Mouse (Mus musculus): ENCODE results near the gene Enah. TPM values are rescaled to one million over a fixed set of nuclear protein-coding genes. Genes with fewer than 3 reads are reported as not detected.
A peak's percentile ranks its signal among the peaks of the same experiment; 100 is the strongest.

Enah gene
- polyA plus RNA-seq, 1 experiment = 3.9 TPM

- no peaks in the 10 kb centered on the region for H3K27me3 ChIP-seq (ENCODE audit: control insufficient read depth, insufficient read depth, low read length)
- no peak overlapping the region for H3K4me3 ChIP-seq (ENCODE audit: low read depth, low read length)
- TF ChIP-seq POLR2A (IDR thresholded peaks at IDR 0.05; ENCODE audit: low read depth, low read length) (no peak), CTCF (IDR thresholded peaks at IDR 0.05; ENCODE audit: extremely low read depth, insufficient read length, insufficient replicate concordance, low read depth, low read length) (no peak)
- no peaks in the 10 kb centered on the region for H3K36me3 ChIP-seq (ENCODE audit: control insufficient read depth, insufficient read depth, low read length)
- H3K27ac ChIP-seq (ENCODE audit: insufficient read depth, low read depth, low read length) = no peak overlapping the region
- 45% methylated on average over 1 of the region's 1 CpGs for WGBS
- no peaks in the 10 kb centered on the region for H3K4me1 ChIP-seq (ENCODE audit: control insufficient read depth, insufficient read depth, insufficient read length, low read length)
These were observed 118.9 kb downstream of the Enah start for GRCm38 (mm10) chr1:181900846-181901245.

- H3K27ac ChIP-seq (ENCODE audit: insufficient read depth, low read depth, low read length) = no peak overlapping the region
- WGBS = 41% methylated on average over 1 of the region's 1 CpGs
- H3K4me1 ChIP-seq (ENCODE audit: control insufficient read depth, insufficient read depth, insufficient read length, low read length) = no peaks in the 10 kb centered on the region
- no peak overlapping the region for H3K4me3 ChIP-seq (ENCODE audit: low read depth, low read length)
- H3K27me3 ChIP-seq (ENCODE audit: control insufficient read depth, insufficient read depth, low read length) = no peaks in the 10 kb centered on the region
- no peak for TF ChIP-seq POLR2A (IDR thresholded peaks at IDR 0.05; ENCODE audit: low read depth, low read length)
- H3K36me3 ChIP-seq (ENCODE audit: control insufficient read depth, insufficient read depth, low read length) = no peaks in the 10 kb centered on the region
These were observed 120.8 kb downstream of the Enah start for GRCm38 (mm10) chr1:181898961-181899360.

GRCm38 (mm10) chr1:181896991-181897390 is 122.8 kb downstream of the Enah start:
- H3K27ac ChIP-seq (ENCODE audit: insufficient read depth, low read depth, low read length) = no peak overlapping the region
- H3K36me3 ChIP-seq (ENCODE audit: control insufficient read depth, insufficient read depth, low read length) = no peaks in the 10 kb centered on the region
- H3K4me1 ChIP-seq (ENCODE audit: control insufficient read depth, insufficient read depth, insufficient read length, low read length) = no peaks in the 10 kb centered on the region
- H3K27me3 ChIP-seq (ENCODE audit: control insufficient read depth, insufficient read depth, low read length) = no peaks in the 10 kb centered on the region
- no peak overlapping the region for H3K4me3 ChIP-seq (ENCODE audit: low read depth, low read length)
- TF ChIP-seq POLR2A (IDR thresholded peaks at IDR 0.05; ENCODE audit: low read depth, low read length) (no peak), CTCF (IDR thresholded peaks at IDR 0.05; ENCODE audit: extremely low read depth, insufficient read length, insufficient replicate concordance, low read depth, low read length) (no peak)
- WGBS = 56% methylated on average over 10 of the region's 10 CpGs

- no peaks in the 10 kb centered on the region for H3K36me3 ChIP-seq (ENCODE audit: control insufficient read depth, insufficient read depth, low read length)
- no peak for TF ChIP-seq POLR2A (IDR thresholded peaks at IDR 0.05; ENCODE audit: low read depth, low read length)
- TF ChIP-seq CTCF (IDR thresholded peaks at IDR 0.05; ENCODE audit: extremely low read depth, insufficient read length, insufficient replicate concordance, low read depth, low read length) = no peak
- WGBS = 76% methylated on average over 8 of the region's 8 CpGs
- H3K27ac ChIP-seq (ENCODE audit: insufficient read depth, low read depth, low read length) = no peak overlapping the region
- no peak overlapping the region for H3K4me3 ChIP-seq (ENCODE audit: low read depth, low read length)
- H3K27me3 ChIP-seq (ENCODE audit: control insufficient read depth, insufficient read depth, low read length) = no peaks in the 10 kb centered on the region
- H3K4me1 ChIP-seq (ENCODE audit: control insufficient read depth, insufficient read depth, insufficient read length, low read length) = peaks cover 5% of the 10 kb centered on the region; the same call in 1 of the 2 replicates
These were observed 126.1 kb downstream of the Enah start for GRCm38 (mm10) chr1:181893721-181894120.

DNA sequence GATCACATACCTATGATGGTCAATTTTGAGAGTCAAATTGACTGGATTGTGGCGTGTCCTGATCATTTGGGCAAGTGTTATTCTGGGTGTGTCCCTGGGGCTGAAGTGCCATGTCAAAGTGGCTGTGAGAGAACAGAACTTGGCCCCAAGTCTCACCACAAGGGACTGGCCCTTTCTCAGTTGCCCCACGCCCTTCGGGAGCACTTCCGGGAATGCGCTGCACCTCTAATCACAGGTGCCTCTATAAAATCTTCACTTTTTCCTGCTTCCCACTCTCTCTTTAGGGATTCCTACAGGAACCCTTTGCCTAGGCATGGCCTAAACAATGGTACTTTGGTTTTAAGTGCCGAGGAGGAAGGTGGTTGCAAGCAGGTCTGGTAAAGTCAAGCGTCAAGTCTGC is 130.1 kb downstream of the Enah start:
- no peak overlapping the region for H3K4me3 ChIP-seq (ENCODE audit: low read depth, low read length)
- H3K27ac ChIP-seq (ENCODE audit: insufficient read depth, low read depth, low read length) = no peak overlapping the region
- TF ChIP-seq CTCF (IDR thresholded peaks at IDR 0.05; ENCODE audit: extremely low read depth, insufficient read length, insufficient replicate concordance, low read depth, low read length) (no peak), POLR2A (IDR thresholded peaks at IDR 0.05; ENCODE audit: low read depth, low read length) (no peak)
- no peaks in the 10 kb centered on the region for H3K27me3 ChIP-seq (ENCODE audit: control insufficient read depth, insufficient read depth, low read length)
- WGBS = 40% methylated on average over 7 of the region's 7 CpGs
- H3K4me1 ChIP-seq (ENCODE audit: control insufficient read depth, insufficient read depth, insufficient read length, low read length) = peaks cover 5% of the 10 kb centered on the region; the same call in 1 of the 2 replicates
- H3K36me3 ChIP-seq (ENCODE audit: control insufficient read depth, insufficient read depth, low read length) = no peaks in the 10 kb centered on the region

GRCm38 (mm10) chr1:181888801-181889200 is 131.0 kb downstream of the Enah start:
- no peaks in the 10 kb centered on the region for H3K36me3 ChIP-seq (ENCODE audit: control insufficient read depth, insufficient read depth, low read length)
- peaks cover 5% of the 10 kb centered on the region; the same call in 1 of the 2 replicates for H3K4me1 ChIP-seq (ENCODE audit: control insufficient read depth, insufficient read depth, insufficient read length, low read length)
- no peak for TF ChIP-seq POLR2A (IDR thresholded peaks at IDR 0.05; ENCODE audit: low read depth, low read length)
- peak; percentile 100 for TF ChIP-seq CTCF (IDR thresholded peaks at IDR 0.05; ENCODE audit: extremely low read depth, insufficient read length, insufficient replicate concordance, low read depth, low read length)
- H3K27me3 ChIP-seq (ENCODE audit: control insufficient read depth, insufficient read depth, low read length) = no peaks in the 10 kb centered on the region
- H3K27ac ChIP-seq (ENCODE audit: insufficient read depth, low read depth, low read length) = no peak overlapping the region
- 5% methylated on average over 11 of the region's 11 CpGs for WGBS
- H3K4me3 ChIP-seq (ENCODE audit: low read depth, low read length) = no peak overlapping the region

DNA sequence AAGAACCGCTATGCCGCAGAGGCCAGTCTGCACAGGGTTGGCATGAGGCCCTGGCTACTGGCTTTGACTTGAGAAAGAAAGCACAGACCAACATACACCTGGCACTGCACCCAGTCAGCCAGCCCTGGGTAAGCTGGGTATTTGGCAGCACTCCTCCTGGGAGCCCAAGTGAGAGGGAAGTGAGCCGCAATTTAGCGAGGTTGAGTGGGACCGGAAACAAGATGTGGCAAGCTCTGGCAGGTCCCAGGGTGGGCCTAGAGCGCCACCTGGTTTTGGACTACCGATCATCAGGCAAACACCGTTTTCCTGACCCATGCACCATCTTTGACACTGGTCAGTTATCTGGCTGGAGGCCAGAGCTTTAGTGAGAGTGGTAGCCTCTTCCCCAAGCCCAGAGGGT is 138.3 kb downstream of the Enah start:
- 15% methylated on average over 8 of the region's 8 CpGs for WGBS
- TF ChIP-seq CTCF (IDR thresholded peaks at IDR 0.05; ENCODE audit: extremely low read depth, insufficient read length, insufficient replicate concordance, low read depth, low read length) = peak; percentile 85
- no peak for TF ChIP-seq POLR2A (IDR thresholded peaks at IDR 0.05; ENCODE audit: low read depth, low read length)
- Histone ChIP-seq H3K27me3 (ENCODE audit: control insufficient read depth, insufficient read depth, low read length) (no peaks in the 10 kb centered on the region), H3K27ac (ENCODE audit: insufficient read depth, low read depth, low read length) (no peak overlapping the region), H3K4me3 (ENCODE audit: low read depth, low read length) (no peak overlapping the region), H3K4me1 (ENCODE audit: control insufficient read depth, insufficient read depth, insufficient read length, low read length) (peaks cover 12% of the 10 kb centered on the region), H3K36me3 (ENCODE audit: control insufficient read depth, insufficient read depth, low read length) (no peaks in the 10 kb centered on the region)
